Mouse (Mus musculus) kidney, embryonic 16.5 days (tissue): ENCODE measurements around the gene Slc5a5. TPM values are rescaled to one million over a fixed set of nuclear protein-coding genes. Genes with fewer than 3 reads are reported as not detected.

Experiments used
- ATAC-seq: fragments of 200-750 bp; cut with Nextera tagmentation; 2 replicates; pipeline ENCODE4 v1.8.0; 2017; ENCODE audit warnings: moderate TSS enrichment; ENCODE audit not compliant: low FRiP score, low TSS enrichment
- H3K27ac ChIP-seq: fragments of 300-500 bp; sonication (generic); 2 replicates; pipeline ENCODE4 v1.5.1; 2014; ENCODE audit warnings: low read length
- H3K27me3 ChIP-seq: fragments of 300-500 bp; sonication (generic); 2 replicates; pipeline ENCODE4 v1.6.1; 2014; ENCODE audit warnings: low read length, control low read depth, mixed read lengths; ENCODE audit not compliant: insufficient read depth
- H3K36me3 ChIP-seq: fragments of 300-500 bp; sonication (generic); 2 replicates; pipeline ENCODE4 v1.6.1; 2014; ENCODE audit warnings: low read length, control low read depth, mixed read lengths; ENCODE audit not compliant: insufficient read depth
- H3K4me1 ChIP-seq: fragments of 300-500 bp; sonication (generic); 2 replicates; pipeline ENCODE4 v1.6.1; 2014; ENCODE audit warnings: low read length, control low read depth, mixed read lengths; ENCODE audit not compliant: insufficient read depth
- H3K4me2 ChIP-seq: fragments of 300-500 bp; sonication (generic); replicated peaks from 2 replicates; pipeline ENCODE4 v1.6.1; 2014; ENCODE audit warnings: low read depth, low read length
- H3K4me3 ChIP-seq: fragments of 300-500 bp; sonication (generic); 2 replicates; pipeline ENCODE4 v1.5.1; 2014; ENCODE audit warnings: mild to moderate bottlenecking, low read length
- H3K9ac ChIP-seq: fragments of 300-500 bp; sonication (generic); replicated peaks from 2 replicates; pipeline ENCODE4 v1.6.1; 2014; ENCODE audit warnings: low read length
- H3K9me3 ChIP-seq: fragments of 300-500 bp; sonication (generic); 2 replicates; pipeline ENCODE4 v1.6.1; 2016; ENCODE audit warnings: low read length, control low read depth
- WGBS: fragments of 180-500 bp; shearing (Covaris S2); extraction: QIAGEN DNeasy Blood & Tissue Kit; methylation state at CpG from one replicate; pipeline ENCODE4 v1.1.7; 2014; 5-methylcytosine and 5-hydroxymethylcytosine counted together
- polyA plus RNA-seq: library from polyadenylated mRNA; unstranded; fragments of >200 nt; fragmentation: Nextera tagmentation; extraction: Ambion mirVana; gene quantifications from 2 replicates; pipeline ENCODE4 v1.2.1, GENCODE M21; 2015

Slc5a5 gene
- polyA plus RNA-seq, 1 experiment from 2014 or later = 0.22 TPM

GRCm38 (mm10) chr8:70850132-70850845, 42.3 kb downstream of the Slc5a5 start:
- Histone ChIP-seq H3K9ac (no peak overlapping the region), H3K27me3 (no peaks in the 10 kb centered on the region), H3K36me3 (no peaks in the 10 kb centered on the region), H3K4me1 (peaks cover 3% of the 10 kb centered on the region; the same call in 1 of the 2 replicates), H3K4me2 (no peak overlapping the region), H3K27ac (no peak overlapping the region), H3K4me3 (no peak overlapping the region), H3K9me3 (no peaks in the 10 kb centered on the region)
- 78% methylated on average over 7 of the region's 7 CpGs for WGBS
- no peak for ATAC-seq

GRCm38 (mm10) chr8:70849333-70849990, 43.1 kb downstream of the Slc5a5 start:
- Histone ChIP-seq H3K36me3 (no peaks in the 10 kb centered on the region), H3K9ac (no peak overlapping the region), H3K27me3 (no peaks in the 10 kb centered on the region), H3K27ac (no peak overlapping the region), H3K9me3 (no peaks in the 10 kb centered on the region), H3K4me3 (no peak overlapping the region), H3K4me2 (no peak overlapping the region), H3K4me1 (peaks cover 3% of the 10 kb centered on the region; the same call in 1 of the 2 replicates)
- WGBS = 80% methylated on average over 3 of the region's 3 CpGs
- ATAC-seq = no peak

GRCm38 (mm10) chr8:70846371-70847154, 46.0 kb downstream of the Slc5a5 start:
- no peaks in the 10 kb centered on the region for H3K36me3 ChIP-seq
- peaks cover 2% of the 10 kb centered on the region for H3K4me1 ChIP-seq
- ATAC-seq = no peak
- WGBS = 52% methylated on average over 15 of the region's 15 CpGs
- no peaks in the 10 kb centered on the region for H3K27me3 ChIP-seq
- no peak overlapping the region for H3K4me2 ChIP-seq
- H3K9ac ChIP-seq = no peak overlapping the region
- no peak overlapping the region for H3K4me3 ChIP-seq
- no peak overlapping the region for H3K27ac ChIP-seq
- H3K9me3 ChIP-seq = no peaks in the 10 kb centered on the region

- H3K4me1 ChIP-seq = peaks cover 15% of the 10 kb centered on the region
- no peak overlapping the region for H3K4me2 ChIP-seq
Measured at GRCm38 (mm10) chr8:70845108-70845507, 47.4 kb downstream of the Slc5a5 start.

GRCm38 (mm10) chr8:70844523-70844922, 48.0 kb downstream of the Slc5a5 start:
- Histone ChIP-seq H3K4me3 (no peak overlapping the region), H3K36me3 (no peaks in the 10 kb centered on the region), H3K27me3 (no peaks in the 10 kb centered on the region), H3K9ac (no peak overlapping the region), H3K27ac (no peak overlapping the region), H3K4me2 (no peak overlapping the region), H3K4me1 (peaks cover 17% of the 10 kb centered on the region), H3K9me3 (no peaks in the 10 kb centered on the region)
- 2% methylated on average over 6 of the region's 6 CpGs for WGBS
- no peak for ATAC-seq

More at GRCm38 (mm10) chr8:70845108-70845507, 47.4 kb downstream of the Slc5a5 start:
- no peak overlapping the region for H3K27ac ChIP-seq
- ATAC-seq = no peak
- H3K36me3 ChIP-seq = no peaks in the 10 kb centered on the region
- H3K27me3 ChIP-seq = no peaks in the 10 kb centered on the region
- WGBS = 43% methylated on average over 5 of the region's 5 CpGs
- H3K9ac ChIP-seq = no peak overlapping the region
- H3K4me3 ChIP-seq = no peak overlapping the region
- H3K9me3 ChIP-seq = no peaks in the 10 kb centered on the region

GRCm38 (mm10) chr8:70843941-70844340, 48.6 kb downstream of the Slc5a5 start:
- no peak overlapping the region for H3K27ac ChIP-seq
- WGBS = 86% methylated on average over 8 of the region's 8 CpGs

GRCm38 (mm10) chr8:70843214-70843773, 49.3 kb downstream of the Slc5a5 start:
- H3K27ac ChIP-seq = no peak overlapping the region
- H3K9ac ChIP-seq = no peak overlapping the region
- peaks cover 22% of the 10 kb centered on the region for H3K4me1 ChIP-seq
- 80% methylated on average over 5 of the region's 5 CpGs for WGBS
- ATAC-seq = no peak
- no peaks in the 10 kb centered on the region for H3K36me3 ChIP-seq
- no peak overlapping the region for H3K4me2 ChIP-seq
- no peak overlapping the region for H3K4me3 ChIP-seq
- no peaks in the 10 kb centered on the region for H3K27me3 ChIP-seq
- H3K9me3 ChIP-seq = no peaks in the 10 kb centered on the region

More at GRCm38 (mm10) chr8:70843941-70844340, 48.6 kb downstream of the Slc5a5 start:
- Histone ChIP-seq H3K4me2 (no peak overlapping the region), H3K36me3 (no peaks in the 10 kb centered on the region), H3K4me3 (no peak overlapping the region), H3K9ac (no peak overlapping the region), H3K27me3 (no peaks in the 10 kb centered on the region), H3K9me3 (no peaks in the 10 kb centered on the region), H3K4me1 (peaks cover 17% of the 10 kb centered on the region)
- ATAC-seq = no peak

GRCm38 (mm10) chr8:70842484-70842883, 50.1 kb downstream of the Slc5a5 start:
- WGBS = 66% methylated on average over 25 of the region's 25 CpGs
- H3K9ac ChIP-seq = no peak overlapping the region
- H3K9me3 ChIP-seq = no peaks in the 10 kb centered on the region
- ATAC-seq = no peak
- H3K4me3 ChIP-seq = no peak overlapping the region
- no peaks in the 10 kb centered on the region for H3K36me3 ChIP-seq
- H3K4me2 ChIP-seq = no peak overlapping the region
- no peaks in the 10 kb centered on the region for H3K27me3 ChIP-seq
- no peak overlapping the region for H3K27ac ChIP-seq
- H3K4me1 ChIP-seq = peaks cover 23% of the 10 kb centered on the region

- H3K4me1 ChIP-seq = peaks cover 23% of the 10 kb centered on the region
- H3K4me3 ChIP-seq = 0 out of 2 replicates have a peak overlapping the region, but pooled peaks have one; percentile 6
- peak; percentile 8 for ATAC-seq
- 0 out of 2 replicates have a peak, but pooled peaks cover 3% of the 10 kb centered on the region for H3K36me3 ChIP-seq
- H3K27ac ChIP-seq = peak overlapping the region; percentile 88
- H3K4me2 ChIP-seq = peak overlapping the region; percentile 17; the same call in 1 of the 2 replicates
- H3K9me3 ChIP-seq = no peaks in the 10 kb centered on the region
- peak overlapping the region; percentile 28 for H3K9ac ChIP-seq
- WGBS = 34% methylated on average over 22 of the region's 22 CpGs
- no peaks in the 10 kb centered on the region for H3K27me3 ChIP-seq
Measured at GRCm38 (mm10) chr8:70841147-70842072, 51.1 kb downstream of the Slc5a5 start.
